Mouse (Mus musculus) brain, adult 10 weeks (tissue): ENCODE results near the gene Rnaseh2c. TPM values are rescaled to one million over a fixed set of nuclear protein-coding genes. Genes with fewer than 3 reads are reported as not detected.

Source experiments
- polyA plus RNA-seq: library from polyadenylated mRNA; stranded (reverse); fragments of 350-450 nt; fragmentation: Illumina TruSeq; extraction: RNeasy Lipid Tissue Mini Kit (QIAGEN cat#74804); gene quantifications from one replicate; pipeline ENCODE4 v1.2.3, GENCODE M21; 2015; ENCODE audit warnings: low read depth, low replicate concordance

The Rnaseh2c gene
- 40.8 TPM for polyA plus RNA-seq

DNA sequence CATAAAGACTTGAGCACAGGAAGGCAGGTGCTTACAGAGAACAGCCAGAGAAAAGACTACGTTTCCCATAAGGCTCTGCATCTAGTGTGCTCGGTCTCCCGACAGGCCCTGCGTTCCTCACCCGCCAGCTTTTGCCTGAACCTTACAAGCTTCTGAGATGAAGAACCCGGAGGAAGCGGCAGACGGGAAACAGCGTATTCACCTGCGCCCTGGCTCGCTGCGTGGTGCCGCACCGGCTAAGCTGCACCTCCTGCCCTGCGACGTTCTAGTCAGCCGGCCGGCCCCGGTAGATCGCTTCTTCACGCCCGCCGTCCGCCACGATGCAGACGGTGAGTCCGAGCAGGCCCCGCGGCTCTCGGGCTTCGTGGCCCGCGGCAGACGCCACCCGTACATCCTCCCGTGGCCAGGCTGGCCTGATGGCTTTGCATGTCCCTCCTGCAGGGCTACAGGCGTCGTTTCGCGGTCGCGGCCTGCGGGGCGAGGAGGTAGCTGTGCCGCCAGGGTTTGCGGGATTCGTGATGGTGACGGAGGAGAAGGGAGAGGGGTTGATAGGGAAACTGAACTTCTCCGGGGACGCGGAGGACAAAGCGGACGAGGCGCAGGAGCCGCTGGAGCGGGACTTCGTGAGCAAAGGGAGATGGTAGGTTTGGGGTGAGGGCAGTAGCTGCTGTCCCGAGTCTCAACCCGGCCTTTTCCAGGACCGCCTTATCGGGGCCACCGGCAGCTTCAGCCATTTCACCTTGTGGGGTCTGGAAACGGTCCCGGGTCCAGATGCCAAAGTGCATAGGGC, at the start of gene Rnaseh2c:
TSS of gene Rnaseh2c (plus strand) at position 122 of the 790 bp plus-strand sequence.

GRCm38 (mm10) chr19:5560457-5561041, 41.1 kb upstream of the Rnaseh2c start, which contains the start of gene Ovol1:
Gene Ovol1 (minus strand): TSS chr19:5560646.

GRCm38 (mm10) chr19:5567534-5568469, 33.9 kb upstream of the Rnaseh2c start, which contains the start of gene Ap5b1:
Gene Ap5b1 (plus strand): TSS chr19:5568025.

GRCm38 (mm10) chr19:5609547-5610404, 8.1 kb downstream of the Rnaseh2c start, which contains the start of gene Kat5:
Gene Kat5 (minus strand): TSS chr19:5610237.

DNA sequence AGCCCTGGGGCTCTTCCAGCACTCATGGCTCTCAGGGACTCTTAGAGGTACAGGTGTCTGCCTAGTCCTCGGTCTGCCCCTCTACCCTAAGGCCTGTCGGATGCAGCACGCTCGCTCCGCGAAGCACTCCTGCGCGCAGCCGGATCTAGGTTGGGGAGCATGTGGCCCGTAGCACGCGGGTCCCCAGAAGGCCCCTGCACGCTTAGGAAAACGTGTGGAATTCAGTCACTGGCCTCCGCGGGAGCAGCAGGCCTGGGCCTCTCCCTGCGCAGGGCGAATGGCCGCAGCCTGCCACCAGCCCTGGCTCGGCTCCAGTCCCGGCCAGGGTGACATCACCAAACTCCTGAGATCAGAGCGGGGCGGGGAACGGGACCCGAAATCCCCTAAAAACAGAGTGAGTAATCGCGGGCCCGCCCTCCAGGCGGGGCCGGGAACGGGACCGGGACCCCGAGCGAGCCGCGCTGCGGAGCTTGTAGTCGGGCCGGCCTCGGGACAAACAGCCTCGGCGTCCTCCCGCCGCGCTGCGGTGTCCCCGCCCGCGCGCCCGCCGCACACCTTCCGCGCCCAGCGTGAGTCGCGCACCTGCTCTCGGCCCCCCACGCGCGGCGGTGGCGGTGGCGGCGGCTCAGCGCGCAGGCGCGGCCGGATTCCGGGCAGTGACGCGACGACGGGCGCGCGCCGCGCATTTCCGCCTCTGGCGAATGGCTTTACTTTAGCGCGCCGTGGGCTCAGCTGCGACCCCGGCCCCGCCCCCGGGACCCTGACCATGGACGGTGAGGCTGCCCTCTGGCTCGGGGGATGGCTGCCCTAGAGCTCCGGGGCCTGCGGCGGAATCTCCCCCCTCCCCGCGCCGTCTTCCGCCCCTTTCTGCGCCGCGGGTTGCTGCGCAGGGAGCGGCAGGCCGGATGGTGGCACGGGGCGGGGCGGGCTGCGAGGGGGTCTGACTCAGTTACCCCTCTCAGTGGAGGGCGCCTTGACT, 35.7 kb downstream of the Rnaseh2c start, which contains the start of gene Rela:
TSS of gene Rela (plus strand) at position 415 of the 979 bp plus-strand sequence.

Other genes with a start within 250 kb of the Rnaseh2c start
- gene Eif1ad, start 235.1 kb upstream of the Rnaseh2c start, polyA plus RNA-seq, result 30.5 TPM
- gene Banf1, start 234.7 kb upstream of the Rnaseh2c start, polyA plus RNA-seq, result 117 TPM
- 47.6 TPM for gene Sart1, start 213.2 kb upstream of the Rnaseh2c start, polyA plus RNA-seq
- not detected for gene Tsga10ip, start 199.3 kb upstream of the Rnaseh2c start, polyA plus RNA-seq
- 429 TPM for gene Drap1, start 176.9 kb upstream of the Rnaseh2c start, polyA plus RNA-seq
- 80.0 TPM for gene AI837181, start 176.7 kb upstream of the Rnaseh2c start, polyA plus RNA-seq
- not detected for gene Fosl1, start 154.3 kb upstream of the Rnaseh2c start, polyA plus RNA-seq
- gene Ccdc85b, start 144.0 kb upstream of the Rnaseh2c start, polyA plus RNA-seq, result 23.3 TPM
- gene Fibp, start 141.3 kb upstream of the Rnaseh2c start, polyA plus RNA-seq, result 87.6 TPM
- gene Ctsw, start 133.4 kb upstream of the Rnaseh2c start, polyA plus RNA-seq, result not detected
- gene Efemp2, start 127.9 kb upstream of the Rnaseh2c start, polyA plus RNA-seq, result 15.4 TPM
- gene Mus81, start 113.5 kb upstream of the Rnaseh2c start, polyA plus RNA-seq, result 32.4 TPM
- 1,416 TPM for gene Cfl1, start 111.4 kb upstream of the Rnaseh2c start, polyA plus RNA-seq
- gene 1700020D05Rik, start 98.1 kb upstream of the Rnaseh2c start, polyA plus RNA-seq, result 3.0 TPM
- gene Snx32, start 91.3 kb upstream of the Rnaseh2c start, polyA plus RNA-seq, result 96.1 TPM
- not detected for gene Ovol1, start 41.2 kb upstream of the Rnaseh2c start, polyA plus RNA-seq
- 2.5 TPM for gene Ap5b1, start 33.8 kb upstream of the Rnaseh2c start, polyA plus RNA-seq
- 92.0 TPM for gene Kat5, start 8.4 kb downstream of the Rnaseh2c start, polyA plus RNA-seq
- 14.1 TPM for gene Rela, start 35.6 kb downstream of the Rnaseh2c start, polyA plus RNA-seq
- gene Sipa1, start 61.8 kb downstream of the Rnaseh2c start, polyA plus RNA-seq, result 8.9 TPM
- 16.2 TPM for gene Map3k11, start 86.9 kb downstream of the Rnaseh2c start, polyA plus RNA-seq
- gene Pcnx3, start 87.0 kb downstream of the Rnaseh2c start, polyA plus RNA-seq, result 32.6 TPM
- gene Kcnk7, start 102.5 kb downstream of the Rnaseh2c start, polyA plus RNA-seq, result 0.64 TPM
- 11.2 TPM for gene Ehbp1l1, start 124.4 kb downstream of the Rnaseh2c start, polyA plus RNA-seq
- gene Fam89b, start 127.8 kb downstream of the Rnaseh2c start, polyA plus RNA-seq, result 30.2 TPM
- gene Ltbp3, start 139.0 kb downstream of the Rnaseh2c start, polyA plus RNA-seq, result 27.2 TPM
- 68.8 TPM for gene Scyl1, start 169.5 kb downstream of the Rnaseh2c start, polyA plus RNA-seq